Mouse (Mus musculus): ENCODE results near the gene Ppm1n.

DNA sequence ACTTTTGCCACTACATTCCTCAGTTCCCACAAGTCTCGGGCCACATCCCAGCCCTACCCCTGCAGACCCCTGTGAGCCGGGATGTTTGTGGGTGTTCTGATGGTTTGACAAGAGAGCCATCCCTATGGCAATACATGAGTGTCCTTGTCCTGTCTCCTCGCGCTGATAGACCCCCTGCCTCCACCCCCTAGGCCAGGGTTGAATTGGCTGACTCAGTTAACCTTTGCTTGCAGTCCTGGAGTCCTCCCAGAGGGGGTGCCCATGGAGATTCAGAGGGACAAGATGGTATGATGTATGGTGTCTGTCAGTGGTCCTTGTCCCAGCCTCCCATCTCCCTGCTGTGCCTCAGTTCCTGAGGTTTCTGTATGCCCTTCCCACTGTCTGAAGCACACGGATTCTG, 34.2 kb upstream of the Ppm1n start:
- TF ChIP-seq CTCF (IDR thresholded peaks at IDR 0.05; ENCODE audit: low read depth): no peak
- TF ChIP-seq EP300 (optimal IDR thresholded peaks at IDR 0.05): no peak

Data from stomach, postnatal 0 days (tissue).